Mouse (Mus musculus): ENCODE measurements at regions not wholly inside any gene's neighbourhood (a gene's known extent, or its start where the extent isn't known, plus 50 kb on each side); places are given as distances from the start of the nearest gene placed in this dataset.

- DNase-seq (ENCODE audit: low spot score in 2 of 2) = no peak
These were observed 77.4 kb upstream of the Pja1 start for GRCm38 (mm10) chrX:99548284-99549019.

- DNase-seq (ENCODE audit: low spot score in 2 of 2) = no peak
These were observed 73.3 kb upstream of the Pja1 start for GRCm38 (mm10) chrX:99544410-99544809.

GRCm38 (mm10) chrX:99541916-99542315 lies 70.8 kb upstream of the Pja1 start:
- DNase-seq (ENCODE audit: low spot score in 2 of 2) = no peak

- DNase-seq (ENCODE audit: low spot score in 2 of 2) = no peak
These were observed 69.1 kb upstream of the Pja1 start for GRCm38 (mm10) chrX:99540087-99540576.

- DNase-seq (ENCODE audit: low spot score in 2 of 2) = no peak
These were observed 68.6 kb upstream of the Pja1 start for GRCm38 (mm10) chrX:99539684-99540083.

GRCm38 (mm10) chrX:99537814-99538213 lies 66.7 kb upstream of the Pja1 start:
- DNase-seq (ENCODE audit: low spot score in 2 of 2) = no peak

GRCm38 (mm10) chrX:99534922-99535321 lies 63.8 kb upstream of the Pja1 start:
- peak in 1 of 2 experiments; percentile 42 for DNase-seq (ENCODE audit: low spot score in 2 of 2)

- DNase-seq (ENCODE audit: low spot score in 2 of 2) = no peak
These were observed 60.1 kb upstream of the Pja1 start for GRCm38 (mm10) chrX:99531154-99531553.

GRCm38 (mm10) chrX:99530511-99530910 lies 59.4 kb upstream of the Pja1 start:
- DNase-seq (ENCODE audit: low spot score in 2 of 2) = no peak

- DNase-seq (ENCODE audit: low spot score in 2 of 2) = no peak
These were observed 52.2 kb upstream of the Pja1 start for GRCm38 (mm10) chrX:99523306-99523705.

- peak in 1 of 2 experiments; percentile 36 for DNase-seq (ENCODE audit: low spot score in 2 of 2)
These were observed 51.8 kb upstream of the Pja1 start for GRCm38 (mm10) chrX:99522830-99523229.

GRCm38 (mm10) chrX:99522289-99522688 lies 51.2 kb upstream of the Pja1 start:
- DNase-seq (ENCODE audit: low spot score in 2 of 2) = no peak

- no peak for DNase-seq (ENCODE audit: low spot score in 2 of 2)
These were observed 50.8 kb upstream of the Pja1 start for GRCm38 (mm10) chrX:99521866-99522265.

All from left cerebral cortex, adult 8-10 months (tissue).